8 mouse cellular contexts compared by ENCODE assay signal in genomic region chr19:11820211-11820610, GRCm38 (mm10). TPM values are rescaled to one million over a fixed set of nuclear protein-coding genes. Genes with fewer than 3 reads are reported as not detected.
DNase-seq lines count a peak whose midpoint lies in the region; ATAC-seq and TF ChIP-seq lines count a peak whose summit lies in the region.
"Had no signal": no experiment of that assay in that cellular context is flagged by ENCODE, and none has a peak within 500 bp of the region (broad histone marks: within the 10 kb centered on the region; RNA-seq: fewer than 3 reads in every experiment).

No protein-coding gene starts in this region.

- H3K9me3 ChIP-seq in lung, postnatal 0 days (ENCODE audit: low read length), result no peaks in the 10 kb centered on the region
- H3K9me3 ChIP-seq in forebrain, embryonic 10.5 days, result no peaks in the 10 kb centered on the region
- no peaks in the 10 kb centered on the region for H3K9me3 ChIP-seq in limb, embryonic 13.5 days

- H3K27me3 ChIP-seq in lung, postnatal 0 days (replicated peaks; ENCODE audit: insufficient read depth, low read length), result no peaks in the 10 kb centered on the region
- H3K27me3 ChIP-seq in forebrain, embryonic 10.5 days (ENCODE audit: poor library complexity, severe bottlenecking), result peaks cover 51% of the 10 kb centered on the region
- H3K27me3 ChIP-seq in limb, embryonic 13.5 days, result peaks cover 56% of the 10 kb centered on the region

- no peak for DNase-seq in lung, postnatal 0 days (ENCODE audit: low spot score)
- DNase-seq in lung, adult 18-20 months, result no peak
- no peak for DNase-seq in forebrain, embryonic 10.5 days (ENCODE audit: extremely low spot score, low spot score)
- DNase-seq in spleen, postnatal 10 days (ENCODE audit: low spot score in 2 of 2), result no peak
- no peak for DNase-seq in thymus, postnatal 10 days (ENCODE audit: low spot score in 2 of 2)
- no peak for DNase-seq in adrenal gland, adult 18-20 months (ENCODE audit: low spot score in 2 of 2)

- no peaks in the 10 kb centered on the region for H3K36me3 ChIP-seq in lung, postnatal 0 days (ENCODE audit: insufficient read depth, low read length)
- no peaks in the 10 kb centered on the region for H3K36me3 ChIP-seq in forebrain, embryonic 10.5 days (replicated peaks)
- H3K36me3 ChIP-seq in limb, embryonic 13.5 days, result no peaks in the 10 kb centered on the region

- no peak overlapping the region for H3K27ac ChIP-seq in lung, postnatal 0 days (ENCODE audit: low read length)
- peak overlapping the region; percentile 16; the same call in 1 of the 2 replicates for H3K27ac ChIP-seq in forebrain, embryonic 10.5 days
- no peak overlapping the region for H3K27ac ChIP-seq in limb, embryonic 13.5 days

- TF ChIP-seq EP300 in lung, postnatal 0 days (IDR thresholded peaks at IDR 0.05), result no peak

- H3K4me1 ChIP-seq in lung, postnatal 0 days (ENCODE audit: insufficient read depth, low read depth, low read length), result peaks cover 9% of the 10 kb centered on the region
- H3K4me1 ChIP-seq in forebrain, embryonic 10.5 days, result peaks cover 18% of the 10 kb centered on the region
- H3K4me1 ChIP-seq in limb, embryonic 13.5 days, result peaks cover 5% of the 10 kb centered on the region

- peak overlapping the region; percentile 83 for H3K4me2 ChIP-seq in lung, postnatal 0 days (replicated peaks; ENCODE audit: low read depth, low read length)
- peak overlapping the region; percentile 96 for H3K4me2 ChIP-seq in limb, embryonic 13.5 days (replicated peaks)

- 26% methylated on average over 6 of the region's 6 CpGs for WGBS in lung, postnatal 0 days
- WGBS in forebrain, embryonic 10.5 days, result 36% methylated on average over 6 of the region's 6 CpGs
- WGBS in limb, embryonic 13.5 days, result 31% methylated on average over 6 of the region's 6 CpGs

- ATAC-seq in lung, postnatal 0 days, result no peak
- no peak for ATAC-seq in limb, embryonic 13.5 days (ENCODE audit: low FRiP score, low read depth)

- H3K9ac ChIP-seq in lung, postnatal 0 days (replicated peaks; ENCODE audit: low read depth), result no peak overlapping the region
- H3K9ac ChIP-seq in limb, embryonic 13.5 days, result no peak overlapping the region

- H3K4me3 ChIP-seq in lung, postnatal 0 days (ENCODE audit: low read depth, low read length), result no peak overlapping the region
- H3K4me3 ChIP-seq in forebrain, embryonic 10.5 days, result peak overlapping the region; percentile 70
- H3K4me3 ChIP-seq in limb, embryonic 13.5 days, result peak overlapping the region; percentile 66
- H3K4me3 ChIP-seq: erythroblast, embryonic 14.5 days had no signal

- TF ChIP-seq CTCF in lung, postnatal 0 days (IDR thresholded peaks at IDR 0.05), result peak; percentile 35

RNA-seq across cellular contexts. Expression of gene Stx3, which starts 1.0 kb away (rescaled TPM):
- 39.7 and 42.6 TPM in 2 replicates for polyA plus RNA-seq in lung, postnatal 0 days (2015; fragmentation: Nextera tagmentation; extraction: Ambion mirVana)
- polyA plus RNA-seq in forebrain, embryonic 10.5 days (2016; fragmentation: Nextera tagmentation; extraction: Ambion mirVana), result 10.7 and 12.4 TPM in 2 replicates
- polyA plus RNA-seq in limb, embryonic 13.5 days (2015; fragmentation: Nextera tagmentation; extraction: Ambion mirVana), result 5.4 TPM in 2 replicates
- total RNA-seq in adrenal gland, adult 18-20 months (2021), result 1 to 10 TPM; 6.9 to 9.5 TPM
- polyA plus RNA-seq: erythroblast, embryonic 14.5 days had no signal

RNA-seq across cellular contexts. Expression of gene Olfr1417, which starts 18.8 kb away (rescaled TPM):
- polyA plus RNA-seq in lung, postnatal 0 days (2015; fragmentation: Nextera tagmentation; extraction: Ambion mirVana), result 0.08 and 0.14 TPM in 2 replicates
- 0.06 TPM in 1 of 2 replicates, not detected in the other for polyA plus RNA-seq in forebrain, embryonic 10.5 days (2016; fragmentation: Nextera tagmentation; extraction: Ambion mirVana)
- not detected in 2 replicates for polyA plus RNA-seq in limb, embryonic 13.5 days (2015; fragmentation: Nextera tagmentation; extraction: Ambion mirVana)
- total RNA-seq in adrenal gland, adult 18-20 months (2021), result not detected
- polyA plus RNA-seq: erythroblast, embryonic 14.5 days had no signal

RNA-seq across cellular contexts. Expression of gene Olfr1418, which starts 40.7 kb away (rescaled TPM):
- polyA plus RNA-seq in lung, postnatal 0 days (2015; fragmentation: Nextera tagmentation; extraction: Ambion mirVana), result not detected in 2 replicates
- not detected in 2 replicates for polyA plus RNA-seq in forebrain, embryonic 10.5 days (2016; fragmentation: Nextera tagmentation; extraction: Ambion mirVana)
- polyA plus RNA-seq in limb, embryonic 13.5 days (2015; fragmentation: Nextera tagmentation; extraction: Ambion mirVana), result not detected in 2 replicates
- not detected for total RNA-seq in adrenal gland, adult 18-20 months (2021)
- polyA plus RNA-seq: erythroblast, embryonic 14.5 days had no signal

RNA-seq across cellular contexts. Expression of gene Mrpl16, which starts 50.0 kb away (rescaled TPM):
- polyA plus RNA-seq in lung, postnatal 0 days (2015; fragmentation: Nextera tagmentation; extraction: Ambion mirVana), result 26.9 and 27.8 TPM in 2 replicates
- polyA plus RNA-seq in forebrain, embryonic 10.5 days (2016; fragmentation: Nextera tagmentation; extraction: Ambion mirVana), result 65.1 and 66.1 TPM in 2 replicates
- 42.8 and 46.0 TPM in 2 replicates for polyA plus RNA-seq in limb, embryonic 13.5 days (2015; fragmentation: Nextera tagmentation; extraction: Ambion mirVana)
- total RNA-seq in adrenal gland, adult 18-20 months (2021), result 10 to 100 TPM; 63.6 to 72.3 TPM

RNA-seq across cellular contexts. Expression of gene Olfr1419, which starts 54.7 kb away (rescaled TPM):
- polyA plus RNA-seq in lung, postnatal 0 days (2015; fragmentation: Nextera tagmentation; extraction: Ambion mirVana), result not detected in 2 replicates
- polyA plus RNA-seq in forebrain, embryonic 10.5 days (2016; fragmentation: Nextera tagmentation; extraction: Ambion mirVana), result not detected in 2 replicates
- not detected in 2 replicates for polyA plus RNA-seq in limb, embryonic 13.5 days (2015; fragmentation: Nextera tagmentation; extraction: Ambion mirVana)
- not detected for total RNA-seq in adrenal gland, adult 18-20 months (2021)
- polyA plus RNA-seq: erythroblast, embryonic 14.5 days had no signal
